Mouse (Mus musculus) heart, postnatal 4 days (tissue): ENCODE results near the gene Ryr1. TPM values are rescaled to one million over a fixed set of nuclear protein-coding genes. Genes with fewer than 3 reads are reported as not detected.
"Not testable (repeated sequence)": the region's sequence is repeated elsewhere in the genome, so short reads cannot be mapped to it uniquely, and the experiment has no call there.

Source experiments
- DNase-seq: peaks from one replicate; pipeline ENCODE4 v3.0.0; 2021
- total RNA-seq, 2 experiments: library from RNA; stranded (reverse); gene quantifications; 2 replicates each; pipeline ENCODE4 v1.2.3; 2021

Gene Ryr1
- total RNA-seq, 2 experiments from 2014 or later: 0.10 to 0.88 TPM

GRCm38 (mm10) chr7:28984452-28984851 is 140.5 kb downstream of the Ryr1 start:
- DNase-seq: no peak

GRCm38 (mm10) chr7:28983849-28984248 is 141.1 kb downstream of the Ryr1 start:
- DNase-seq: no peak

- DNase-seq: no peak
Observed at GRCm38 (mm10) chr7:28983141-28983564, 141.8 kb downstream of the Ryr1 start.

GRCm38 (mm10) chr7:28982274-28983013 is 142.5 kb downstream of the Ryr1 start:
- DNase-seq: peak; percentile 39

GRCm38 (mm10) chr7:28981651-28982273 is 143.2 kb downstream of the Ryr1 start, which contains the start of the genes Eif3k and Map4k1:
Gene Eif3k (minus strand): TSS chr7:28981864.
Gene Map4k1 (plus strand): TSS chr7:28982050.
- peak; percentile 97 for DNase-seq

- DNase-seq: no peak
Observed at GRCm38 (mm10) chr7:28977556-28977955, 147.4 kb downstream of the Ryr1 start.

- no peak for DNase-seq
Observed at GRCm38 (mm10) chr7:28973025-28973424, 152.0 kb downstream of the Ryr1 start.

GRCm38 (mm10) chr7:28972542-28972985 is 152.4 kb downstream of the Ryr1 start:
- DNase-seq: peak; percentile 91

- DNase-seq: peak; percentile 78
Observed at GRCm38 (mm10) chr7:28971770-28972269, 153.2 kb downstream of the Ryr1 start.

GRCm38 (mm10) chr7:28971029-28971428 is 153.9 kb downstream of the Ryr1 start:
- no peak for DNase-seq

- DNase-seq: no peak
Observed at GRCm38 (mm10) chr7:28969672-28970394, 155.1 kb downstream of the Ryr1 start.

- no peak for DNase-seq
Observed at GRCm38 (mm10) chr7:28969271-28969670, 155.7 kb downstream of the Ryr1 start.

- DNase-seq: not testable (repeated sequence)
Observed at GRCm38 (mm10) chr7:28968120-28968519, 156.9 kb downstream of the Ryr1 start.

- DNase-seq: no peak
Observed at GRCm38 (mm10) chr7:28966751-28967505, 158.1 kb downstream of the Ryr1 start.

GRCm38 (mm10) chr7:28966181-28966580 is 158.8 kb downstream of the Ryr1 start:
- DNase-seq: no peak

- no peak for DNase-seq
Observed at GRCm38 (mm10) chr7:28965346-28965840, 159.6 kb downstream of the Ryr1 start.

GRCm38 (mm10) chr7:28963399-28963923 is 161.5 kb downstream of the Ryr1 start:
- no peak for DNase-seq

- peak; percentile 99 for DNase-seq
Observed at GRCm38 (mm10) chr7:28961927-28962670, 162.9 kb downstream of the Ryr1 start, which contains the start of gene Actn4. Gene Actn4 (minus strand): TSS chr7:28962340.

- no peak for DNase-seq
Observed at GRCm38 (mm10) chr7:28961584-28961926, 163.4 kb downstream of the Ryr1 start.

- no peak for DNase-seq
Observed at GRCm38 (mm10) chr7:28960354-28961046, 164.5 kb downstream of the Ryr1 start.
